Mouse (Mus musculus) midbrain, embryonic 10.5 days (tissue): ENCODE measurements at regions not wholly inside any gene's neighbourhood (a gene's known extent, or its start where the extent isn't known, plus 50 kb on each side); places are given as distances from the start of the nearest gene placed in this dataset.

Experiments used
- DNase-seq: peaks from one replicate; pipeline ENCODE4 v3.0.0-alpha.2; 2017; ENCODE audit warnings: low spot score
- H3K27ac ChIP-seq: fragments of 300-500 bp; sonication (generic); replicated peaks from 2 replicates; pipeline ENCODE4 v1.5.1; 2016; ENCODE audit warnings: mild to moderate bottlenecking
- H3K27me3 ChIP-seq: fragments of 300-500 bp; sonication (generic); 2 replicates; pipeline ENCODE4 v1.6.1; 2016; ENCODE audit warnings: low read depth, mild to moderate bottlenecking; ENCODE audit not compliant: poor library complexity, severe bottlenecking
- H3K36me3 ChIP-seq: fragments of 300-500 bp; sonication (generic); 2 replicates; pipeline ENCODE4 v1.6.1; 2016; ENCODE audit warnings: mild to moderate bottlenecking, moderate library complexity
- H3K4me1 ChIP-seq: fragments of 300-500 bp; sonication (generic); 2 replicates; pipeline ENCODE4 v1.6.1; 2016
- H3K4me3 ChIP-seq: fragments of 300-500 bp; sonication (generic); 2 replicates; pipeline ENCODE4 v1.5.1; 2016; ENCODE audit warnings: mild to moderate bottlenecking, moderate library complexity
- H3K9me3 ChIP-seq: fragments of 300-500 bp; sonication (generic); replicated peaks from 2 replicates; pipeline ENCODE4 v1.6.1; 2016; ENCODE audit warnings: mild to moderate bottlenecking
- WGBS: fragments of 180-500 bp; shearing (Covaris S2); methylation state at CpG from one replicate; pipeline ENCODE4 v1.1.7; 2016; 5-methylcytosine and 5-hydroxymethylcytosine counted together

- Histone ChIP-seq H3K4me1 (peaks cover 28% of the 10 kb centered on the region), H3K4me3 (no peak overlapping the region), H3K9me3 (no peaks in the 10 kb centered on the region; the same call in 1 of the 2 replicates), H3K27ac (0 out of 2 replicates have a peak overlapping the region, but pooled peaks have one; percentile 3), H3K36me3 (peaks cover 13% of the 10 kb centered on the region), H3K27me3 (no peaks in the 10 kb centered on the region)
- DNase-seq: no peak
- WGBS: 89% methylated on average over 6 of the region's 6 CpGs
Measured at GRCm38 (mm10) chr9:41336801-41337200, 175.3 kb upstream of the Ubash3b start.

GRCm38 (mm10) chr9:41334462-41335241 lies 173.2 kb upstream of the Ubash3b start:
- H3K4me3 ChIP-seq: peak overlapping the region; percentile 29
- peak; percentile 58 for DNase-seq
- WGBS: 17% methylated on average over 10 of the region's 10 CpGs
- peak overlapping the region; percentile 86 for H3K27ac ChIP-seq
- H3K36me3 ChIP-seq: peaks cover 26% of the 10 kb centered on the region
- peaks cover 33% of the 10 kb centered on the region for H3K4me1 ChIP-seq
- H3K9me3 ChIP-seq: no peaks in the 10 kb centered on the region; the same call in 1 of the 2 replicates
- no peaks in the 10 kb centered on the region for H3K27me3 ChIP-seq

- Histone ChIP-seq H3K27me3 (no peaks in the 10 kb centered on the region), H3K4me1 (peaks cover 42% of the 10 kb centered on the region), H3K4me3 (no peak overlapping the region), H3K27ac (no peak overlapping the region), H3K36me3 (peaks cover 26% of the 10 kb centered on the region), H3K9me3 (no peaks in the 10 kb centered on the region; the same call in 1 of the 2 replicates)
- WGBS: 92% methylated on average over 1 of the region's 1 CpGs
- DNase-seq: no peak
Measured at GRCm38 (mm10) chr9:41333526-41333925, 172.0 kb upstream of the Ubash3b start.

GRCm38 (mm10) chr9:41328959-41329358 lies 167.5 kb upstream of the Ubash3b start:
- Histone ChIP-seq H3K4me3 (peak overlapping the region; percentile 48), H3K36me3 (peaks cover 18% of the 10 kb centered on the region), H3K4me1 (peaks cover 59% of the 10 kb centered on the region), H3K27me3 (no peaks in the 10 kb centered on the region), H3K27ac (peak overlapping the region; percentile 86), H3K9me3 (no peaks in the 10 kb centered on the region; the same call in 1 of the 2 replicates)
- 97% methylated on average over 1 of the region's 1 CpGs for WGBS
- no peak for DNase-seq

- peaks cover 58% of the 10 kb centered on the region for H3K4me1 ChIP-seq
Measured at GRCm38 (mm10) chr9:41328480-41328879, 167.0 kb upstream of the Ubash3b start.

GRCm38 (mm10) chr9:41328056-41328455 lies 166.6 kb upstream of the Ubash3b start:
- Histone ChIP-seq H3K36me3 (peaks cover 18% of the 10 kb centered on the region), H3K27ac (peak overlapping the region; percentile 86), H3K27me3 (no peaks in the 10 kb centered on the region), H3K4me3 (peak overlapping the region; percentile 48), H3K4me1 (peaks cover 58% of the 10 kb centered on the region), H3K9me3 (peaks cover 5% of the 10 kb centered on the region; the same call in 1 of the 2 replicates)
- DNase-seq: no peak
- WGBS: 13% methylated on average over 1 of the region's 1 CpGs

More at GRCm38 (mm10) chr9:41328480-41328879, 167.0 kb upstream of the Ubash3b start:
- Histone ChIP-seq H3K36me3 (peaks cover 18% of the 10 kb centered on the region), H3K27ac (peak overlapping the region; percentile 86), H3K9me3 (peaks cover 4% of the 10 kb centered on the region; the same call in 1 of the 2 replicates), H3K4me3 (peak overlapping the region; percentile 48), H3K27me3 (no peaks in the 10 kb centered on the region)
- WGBS: 16% methylated on average over 5 of the region's 5 CpGs
- DNase-seq: peak; percentile 32

GRCm38 (mm10) chr9:41327561-41327960 lies 166.1 kb upstream of the Ubash3b start:
- Histone ChIP-seq H3K27me3 (no peaks in the 10 kb centered on the region), H3K36me3 (peaks cover 18% of the 10 kb centered on the region), H3K4me3 (peak overlapping the region; percentile 48), H3K4me1 (peaks cover 58% of the 10 kb centered on the region), H3K27ac (peak overlapping the region; percentile 86), H3K9me3 (peaks cover 5% of the 10 kb centered on the region; the same call in 1 of the 2 replicates)
- WGBS: 61% methylated on average over 1 of the region's 1 CpGs
- DNase-seq: no peak

GRCm38 (mm10) chr9:41326772-41327560 lies 165.5 kb upstream of the Ubash3b start:
- H3K4me1 ChIP-seq: peaks cover 58% of the 10 kb centered on the region
- peak; percentile 75 for DNase-seq
- 17% methylated on average over 10 of the region's 10 CpGs for WGBS
- H3K27ac ChIP-seq: peak overlapping the region; percentile 86
- peak overlapping the region; percentile 48 for H3K4me3 ChIP-seq
- no peaks in the 10 kb centered on the region for H3K27me3 ChIP-seq
- peaks cover 5% of the 10 kb centered on the region; the same call in 1 of the 2 replicates for H3K9me3 ChIP-seq
- H3K36me3 ChIP-seq: peaks cover 15% of the 10 kb centered on the region

GRCm38 (mm10) chr9:41321521-41321920 lies 160.0 kb upstream of the Ubash3b start:
- 90% methylated on average over 7 of the region's 7 CpGs for WGBS
- H3K4me1 ChIP-seq: peaks cover 24% of the 10 kb centered on the region
- no peaks in the 10 kb centered on the region for H3K27me3 ChIP-seq
- DNase-seq: no peak
- H3K36me3 ChIP-seq: no peaks in the 10 kb centered on the region
- H3K9me3 ChIP-seq: peaks cover 6% of the 10 kb centered on the region; the same call in 1 of the 2 replicates
- 0 out of 2 replicates have a peak overlapping the region, but pooled peaks have one; percentile 55 for H3K27ac ChIP-seq
- no peak overlapping the region for H3K4me3 ChIP-seq

- DNase-seq: no peak
- Histone ChIP-seq H3K36me3 (no peaks in the 10 kb centered on the region), H3K4me3 (no peak overlapping the region), H3K27me3 (no peaks in the 10 kb centered on the region), H3K9me3 (peaks cover 10% of the 10 kb centered on the region; the same call in 1 of the 2 replicates), H3K27ac (no peak overlapping the region), H3K4me1 (no peaks in the 10 kb centered on the region)
- WGBS: 73% methylated on average over 2 of the region's 2 CpGs
Measured at GRCm38 (mm10) chr9:41319066-41319465, 157.6 kb upstream of the Ubash3b start.

- H3K9me3 ChIP-seq: no peaks in the 10 kb centered on the region
- no peaks in the 10 kb centered on the region for H3K36me3 ChIP-seq
- no peak for DNase-seq
- peaks cover 19% of the 10 kb centered on the region for H3K4me1 ChIP-seq
- H3K4me3 ChIP-seq: no peak overlapping the region
- H3K27ac ChIP-seq: no peak overlapping the region
- peaks cover 15% of the 10 kb centered on the region for H3K27me3 ChIP-seq
Measured at GRCm38 (mm10) chr9:41306229-41306628, 144.7 kb upstream of the Ubash3b start.

- Histone ChIP-seq H3K9me3 (no peaks in the 10 kb centered on the region), H3K27ac (peak overlapping the region; percentile 68), H3K4me3 (no peak overlapping the region), H3K4me1 (peaks cover 19% of the 10 kb centered on the region), H3K36me3 (no peaks in the 10 kb centered on the region), H3K27me3 (peaks cover 15% of the 10 kb centered on the region)
- no peak for DNase-seq
- 63% methylated on average over 3 of the region's 3 CpGs for WGBS
Measured at GRCm38 (mm10) chr9:41303494-41303828, 142.0 kb upstream of the Ubash3b start.
